Mouse (Mus musculus) activated CD4-positive, CD25-positive, alpha-beta regulatory T cell, adult 4 months (primary cell): ENCODE measurements around the gene Aar2. TPM values are rescaled to one million over a fixed set of nuclear protein-coding genes. Genes with fewer than 3 reads are reported as not detected.

Experiments
- ATAC-seq: one replicate; pipeline ENCODE4 v1.8.0; 2017
- polyA plus RNA-seq, 2 experiments: library from polyadenylated mRNA; unstranded; fragments of 100-300 nt; shearing (Covaris generic); gene quantifications; one replicate each; pipeline ENCODE4 v1.2.1; 2017

The Aar2 gene
- polyA plus RNA-seq, 2 experiments from 2014 or later, result 27.3 to 32.8 TPM

DNA sequence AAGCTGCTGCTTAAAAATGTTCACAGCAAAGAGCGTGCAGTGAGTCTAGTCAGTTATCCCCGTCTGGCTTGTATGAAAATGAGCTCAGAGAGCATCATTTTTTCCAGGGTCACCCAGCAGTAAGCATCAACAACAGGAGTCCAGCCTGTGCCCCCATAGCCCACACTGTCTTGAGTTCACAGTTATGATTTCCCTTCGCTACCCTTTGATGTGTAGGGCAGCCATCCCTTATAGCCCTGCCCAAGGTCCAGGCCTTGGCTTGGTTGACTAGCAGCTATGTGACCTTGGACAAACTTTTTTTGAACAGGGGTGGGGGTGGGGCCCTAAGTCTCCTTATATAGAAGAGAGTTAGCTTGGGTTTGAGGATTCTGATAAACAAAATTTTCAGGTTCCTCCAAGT is 21.9 kb downstream of the Aar2 start:
- ATAC-seq, result no peak

DNA sequence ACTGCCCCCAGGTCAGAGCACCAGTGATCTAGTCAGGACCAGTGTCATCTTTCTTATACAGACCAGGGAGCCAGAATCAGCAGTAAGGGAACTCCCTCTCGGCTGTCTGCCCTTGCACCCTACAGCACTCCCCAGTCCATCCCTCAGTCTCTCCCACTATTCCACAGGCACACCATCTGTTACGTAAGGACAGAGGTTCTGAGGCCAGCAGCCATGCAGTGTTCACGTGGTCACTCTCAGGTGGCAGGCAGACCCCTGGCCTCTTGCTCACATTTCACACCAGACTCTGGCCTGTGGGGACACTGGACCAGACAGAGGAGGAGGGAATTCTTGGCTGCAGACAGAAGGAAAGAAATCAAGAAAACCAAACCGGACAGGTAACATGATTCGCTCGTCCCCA is 24.1 kb downstream of the Aar2 start:
- ATAC-seq, result no peak

DNA sequence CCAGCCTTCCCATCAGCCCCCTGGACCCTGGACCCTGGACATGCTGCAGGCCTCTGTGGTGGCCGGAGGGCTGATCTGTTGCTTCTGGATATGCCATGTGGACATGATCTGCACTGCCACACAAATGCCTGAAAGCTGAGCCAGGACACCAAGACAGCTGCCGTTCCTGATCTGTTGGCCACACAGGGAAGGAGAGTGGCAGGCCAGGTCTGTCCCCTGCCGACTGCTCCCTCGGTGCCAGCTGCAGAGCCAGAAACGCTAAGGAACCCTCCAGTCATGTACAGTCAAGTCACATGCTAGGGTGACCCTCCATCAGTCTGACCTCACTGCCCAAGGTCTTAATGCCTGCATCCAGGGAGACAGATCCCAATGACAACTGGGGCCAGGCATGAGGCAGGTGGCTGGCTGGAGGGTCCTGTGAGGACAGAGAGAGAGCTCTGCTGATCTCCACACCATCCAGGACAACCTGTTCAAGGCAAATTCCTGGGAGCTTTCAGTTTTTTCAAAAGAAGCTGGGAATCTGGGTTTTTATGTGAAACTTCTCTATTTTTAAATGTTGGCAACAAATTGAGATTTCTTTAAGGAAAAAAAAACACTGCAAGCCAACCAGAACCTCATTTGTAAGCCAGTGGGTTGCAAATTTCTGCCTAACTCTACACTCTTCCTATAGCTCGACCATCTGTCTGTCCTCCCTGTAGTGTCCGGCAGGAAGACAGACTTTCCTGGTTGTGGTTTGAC is 29.6 kb downstream of the Aar2 start:
- ATAC-seq, result no peak

- no peak for ATAC-seq
Measured at GRCm38 (mm10) chr2:156580507-156580906, 33.1 kb downstream of the Aar2 start.

DNA sequence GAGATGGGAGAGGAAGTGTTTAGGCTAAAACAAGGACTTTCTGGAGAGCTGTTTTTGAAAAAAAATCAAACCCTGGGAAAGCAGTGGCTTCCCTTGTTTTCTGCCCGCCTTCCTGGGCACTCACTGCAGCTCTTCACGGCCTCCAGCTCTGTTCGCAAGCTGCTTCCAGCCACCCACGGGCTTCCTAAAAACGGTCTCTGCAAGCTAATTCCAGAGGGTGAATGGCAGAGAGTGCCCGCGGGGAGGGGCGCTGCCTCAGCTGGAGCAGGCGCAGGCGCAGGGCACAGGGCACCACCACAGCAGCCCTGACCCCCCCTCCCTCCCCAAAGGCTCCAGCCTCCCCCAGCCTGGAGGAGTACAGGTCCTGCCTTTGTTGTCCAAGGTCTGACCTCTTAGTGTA is 33.9 kb downstream of the Aar2 start:
- no peak for ATAC-seq

- no peak for ATAC-seq
Measured at GRCm38 (mm10) chr2:156582887-156583286, 35.5 kb downstream of the Aar2 start.

DNA sequence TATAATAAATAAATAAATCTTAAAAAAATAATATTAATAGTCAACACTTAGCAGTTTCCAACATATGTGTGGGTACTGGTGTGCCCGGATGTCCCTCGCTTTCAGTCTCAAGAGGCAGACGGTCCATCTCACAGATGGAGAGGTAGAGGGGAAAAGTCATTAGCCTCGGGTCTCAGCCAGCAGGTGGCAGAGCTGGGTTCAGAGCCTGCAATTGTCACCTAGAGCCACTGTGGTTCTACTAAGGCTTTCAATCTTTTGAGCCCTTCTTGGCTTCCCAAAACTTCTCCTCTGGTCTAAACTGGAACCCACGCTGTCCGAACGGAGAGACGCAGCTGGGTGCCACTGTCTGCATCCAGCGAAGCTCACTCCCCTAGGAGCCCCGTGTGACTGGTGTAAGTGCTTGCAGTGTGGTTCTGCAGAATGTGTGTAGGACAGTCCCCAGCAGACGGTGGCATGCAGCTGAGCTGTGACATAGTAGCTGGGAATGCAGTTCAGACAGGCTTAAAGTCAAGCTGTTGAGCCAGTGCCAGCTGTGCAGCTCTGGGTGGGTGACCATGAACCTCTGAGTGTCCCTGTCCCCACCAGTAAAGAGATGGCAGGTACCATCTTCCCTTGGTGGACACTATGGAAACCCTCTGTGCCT is 36.9 kb downstream of the Aar2 start:
- ATAC-seq, result no peak

GRCm38 (mm10) chr2:156584797-156585471 is 37.5 kb downstream of the Aar2 start:
- ATAC-seq, result no peak

- no peak for ATAC-seq
Measured at GRCm38 (mm10) chr2:156589481-156589880, 42.1 kb downstream of the Aar2 start.

DNA sequence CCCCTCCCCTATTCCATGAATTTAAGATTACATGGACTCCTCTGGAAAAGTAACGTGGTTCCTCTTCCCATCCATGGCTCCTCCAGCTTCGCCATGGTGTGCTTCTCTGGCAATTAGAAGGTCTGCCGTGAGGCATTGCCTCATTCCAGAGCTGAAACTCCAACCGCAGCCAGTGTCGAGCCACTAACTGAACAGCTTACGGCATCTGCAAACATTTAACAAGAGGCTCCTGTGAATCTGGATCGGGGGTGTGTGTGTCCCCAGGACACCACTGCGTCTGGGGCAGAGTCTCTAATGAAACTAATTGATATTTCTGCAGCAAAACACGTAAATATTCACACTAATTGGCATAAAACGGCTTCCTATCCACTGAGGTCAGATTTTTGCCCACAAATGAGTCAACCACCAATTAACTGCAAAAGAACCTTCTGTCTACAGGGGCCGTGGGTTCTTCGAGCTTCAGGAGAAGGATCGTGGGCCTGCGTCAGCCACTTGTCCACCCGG is 47.7 kb downstream of the Aar2 start:
- no peak for ATAC-seq

GRCm38 (mm10) chr2:156602581-156602980 is 55.2 kb downstream of the Aar2 start:
- no peak for ATAC-seq

DNA sequence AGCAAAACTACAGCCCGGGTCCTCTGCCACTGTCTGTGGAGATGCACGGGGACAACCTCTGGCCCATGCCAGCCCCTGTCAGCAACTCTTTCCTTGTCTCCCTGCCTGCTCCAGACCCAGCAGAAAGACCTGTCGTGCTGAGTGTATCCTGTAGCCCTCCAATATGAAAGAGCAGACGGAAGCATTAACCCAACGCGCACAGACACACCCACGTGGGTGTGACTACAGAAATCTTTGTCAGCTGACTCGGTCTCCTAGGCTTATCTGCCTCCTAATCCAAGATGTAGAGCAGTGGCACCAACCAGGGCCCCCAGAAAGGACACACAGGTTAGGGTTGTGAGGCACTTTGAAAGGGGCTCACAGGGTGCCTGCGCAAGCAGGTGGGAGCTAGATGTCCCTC is 56.3 kb downstream of the Aar2 start:
- ATAC-seq, result no peak

DNA sequence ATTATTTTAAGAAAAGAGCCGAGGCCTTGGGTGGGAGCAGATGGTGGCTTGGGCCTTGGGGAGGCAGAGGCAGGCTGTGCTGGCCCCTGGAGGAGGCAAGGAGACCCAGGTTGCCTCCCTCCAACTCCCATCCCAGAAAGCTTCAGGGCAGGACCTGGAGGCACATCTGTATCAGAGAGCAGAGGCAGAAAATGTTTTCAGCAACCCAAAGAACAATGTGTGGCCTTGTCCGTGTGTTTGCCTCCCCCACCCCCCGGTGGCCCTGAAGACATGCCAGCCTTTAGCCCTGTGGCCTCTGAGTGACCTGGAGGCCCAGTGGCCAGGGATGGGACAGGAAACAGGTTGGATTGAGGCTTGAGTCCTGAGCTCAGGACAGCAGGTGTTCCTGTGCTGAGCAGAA is 57.8 kb downstream of the Aar2 start:
- no peak for ATAC-seq

GRCm38 (mm10) chr2:156605971-156606370 is 58.6 kb downstream of the Aar2 start:
- ATAC-seq, result no peak

DNA sequence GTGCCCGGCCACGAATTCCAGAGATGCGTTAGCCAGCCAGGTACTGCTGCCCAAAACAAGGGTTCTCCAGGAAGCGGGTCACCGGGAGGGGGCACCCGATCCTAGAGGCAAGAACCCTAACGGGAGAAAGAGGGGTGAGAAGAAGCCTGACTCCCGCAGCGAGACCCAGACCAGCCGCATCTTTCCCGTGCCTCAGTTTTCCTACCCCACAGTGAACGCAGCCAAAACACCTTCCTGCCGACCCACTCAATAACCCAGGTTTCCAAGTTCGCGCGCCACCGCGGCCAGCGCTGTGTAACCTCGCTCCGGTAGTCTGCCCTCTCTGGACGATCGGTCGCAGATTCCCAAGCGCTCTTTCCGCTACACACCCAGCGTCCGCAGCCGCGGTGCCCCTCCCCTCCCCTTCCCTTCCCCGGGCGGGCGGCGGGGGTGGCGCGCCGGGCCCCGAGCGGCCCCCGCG is 65.7 kb downstream of the Aar2 start:
- no peak for ATAC-seq

DNA sequence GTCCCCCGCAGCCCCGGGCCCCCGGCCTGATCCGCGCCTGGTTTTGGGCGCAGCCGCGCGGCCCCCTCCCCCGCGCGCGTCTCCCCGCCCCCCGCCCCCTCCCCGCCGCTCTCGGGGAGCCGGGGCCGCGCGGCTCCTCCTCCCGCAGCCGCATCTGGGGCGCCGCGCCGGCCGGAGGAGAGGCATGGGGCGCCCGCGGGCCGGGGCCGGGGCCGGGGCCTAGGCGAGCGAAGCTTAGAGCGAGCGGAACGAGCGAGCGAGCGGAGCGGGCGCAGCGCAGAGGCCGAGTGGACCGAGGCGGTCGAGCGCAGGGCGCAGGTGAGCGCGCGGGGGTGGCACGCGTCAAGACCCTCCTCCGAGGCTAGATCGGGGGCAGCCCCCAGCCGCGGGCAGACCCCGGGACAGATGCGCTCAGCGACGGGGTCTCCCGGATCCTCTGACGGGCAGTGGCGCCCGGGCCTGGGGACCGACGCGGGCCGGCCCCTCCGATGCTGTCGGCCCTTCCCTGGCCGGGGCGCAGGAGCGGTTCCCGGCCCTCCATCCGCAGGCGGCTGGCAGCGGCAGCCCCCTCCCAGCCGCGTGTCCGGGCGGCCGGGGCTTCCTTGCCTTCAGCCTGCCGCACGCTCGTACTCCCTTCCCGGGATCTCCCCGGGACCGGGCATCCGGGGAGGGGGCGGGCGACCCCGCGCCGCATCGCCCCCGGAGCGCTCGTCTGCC is 66.3 kb downstream of the Aar2 start, which contains the start of gene Dlgap4:
Gene Dlgap4 (plus strand): TSS at position 165 of the 717 bp plus-strand sequence.
- no peak for ATAC-seq

DNA sequence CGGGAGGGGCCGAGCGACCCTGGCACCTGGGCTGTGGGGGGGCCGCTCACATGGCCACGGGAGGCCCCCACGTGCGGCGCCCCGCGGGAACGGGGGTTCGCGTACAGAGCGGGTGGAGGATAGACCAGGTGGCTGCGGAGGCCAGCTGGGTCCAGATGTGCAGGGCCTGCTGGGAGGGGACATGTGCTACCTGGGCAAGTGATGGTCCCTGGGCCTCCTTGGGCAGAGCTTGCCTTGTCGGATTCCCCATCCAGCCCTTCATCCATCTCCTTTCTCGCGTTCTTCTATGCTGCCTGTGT is 66.8 kb downstream of the Aar2 start:
- ATAC-seq, result no peak

- ATAC-seq, result no peak
Measured at GRCm38 (mm10) chr2:156614661-156615654, 67.6 kb downstream of the Aar2 start.

DNA sequence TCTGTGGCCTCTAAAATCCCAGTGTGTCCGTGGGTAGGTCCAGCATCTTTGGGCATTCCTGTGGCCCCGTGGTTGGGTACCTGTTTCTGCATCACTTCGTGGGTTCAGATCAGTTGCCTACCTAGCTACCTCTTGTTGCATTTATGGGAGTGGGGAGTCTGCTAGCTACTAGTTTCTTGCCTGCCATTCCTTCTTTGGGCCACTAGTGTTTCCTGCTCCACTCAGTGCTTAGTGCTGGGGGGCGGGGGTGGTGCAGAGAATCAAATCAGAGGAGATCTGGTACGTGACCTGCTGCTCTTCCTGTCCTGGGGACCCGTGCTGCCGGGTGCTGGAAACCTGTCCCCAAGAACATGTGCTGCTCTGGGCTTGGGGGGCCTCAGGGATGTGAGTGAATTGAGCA is 69.1 kb downstream of the Aar2 start:
- no peak for ATAC-seq

DNA sequence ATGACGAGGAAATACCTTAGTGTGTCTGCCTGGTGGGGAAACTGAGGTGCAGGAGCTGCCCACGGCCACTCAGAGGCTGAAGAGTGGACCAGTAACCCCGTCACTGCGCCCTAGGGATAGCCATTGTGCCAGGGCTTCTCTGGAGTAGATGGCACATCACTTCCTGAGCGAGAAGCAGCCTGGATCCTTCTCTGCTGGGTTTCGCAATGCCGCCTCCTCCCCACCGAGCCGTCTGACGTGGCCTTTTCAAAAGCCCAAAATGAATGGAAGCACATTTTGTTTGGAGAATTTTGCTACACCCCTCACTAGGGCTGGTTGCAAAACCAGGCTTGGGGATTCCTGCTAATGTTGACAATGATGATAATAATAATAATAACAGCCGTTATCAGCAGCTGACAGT is 70.2 kb downstream of the Aar2 start:
- no peak for ATAC-seq
